Mouse (Mus musculus): ENCODE measurements at regions not wholly inside any gene's neighbourhood (a gene's known extent, or its start where the extent isn't known, plus 50 kb on each side); places are given as distances from the start of the nearest gene placed in this dataset.

- no peak for ATAC-seq
These were observed 78.0 kb upstream of the Runx1 start for GRCm38 (mm10) chr16:92903892-92904473.

DNA sequence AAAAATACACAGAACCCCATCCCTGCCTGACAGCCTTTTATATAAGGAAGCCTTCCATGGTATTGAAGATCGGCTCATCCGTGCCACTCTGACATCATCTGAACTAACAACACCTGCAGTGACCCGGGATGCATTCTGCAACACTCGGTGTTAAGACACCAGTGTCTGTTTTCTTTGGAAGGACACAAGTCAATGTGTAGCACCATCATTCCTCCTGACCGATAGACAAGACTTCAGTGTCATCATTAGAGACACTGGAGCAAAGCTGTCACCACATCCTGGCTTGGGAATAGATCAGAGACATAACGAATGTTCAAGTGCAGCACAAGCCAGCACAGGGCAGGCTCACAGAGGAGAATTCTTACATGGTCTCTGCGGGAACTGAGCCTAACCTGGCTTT lies 77.5 kb upstream of the Runx1 start:
- no peak for ATAC-seq

DNA sequence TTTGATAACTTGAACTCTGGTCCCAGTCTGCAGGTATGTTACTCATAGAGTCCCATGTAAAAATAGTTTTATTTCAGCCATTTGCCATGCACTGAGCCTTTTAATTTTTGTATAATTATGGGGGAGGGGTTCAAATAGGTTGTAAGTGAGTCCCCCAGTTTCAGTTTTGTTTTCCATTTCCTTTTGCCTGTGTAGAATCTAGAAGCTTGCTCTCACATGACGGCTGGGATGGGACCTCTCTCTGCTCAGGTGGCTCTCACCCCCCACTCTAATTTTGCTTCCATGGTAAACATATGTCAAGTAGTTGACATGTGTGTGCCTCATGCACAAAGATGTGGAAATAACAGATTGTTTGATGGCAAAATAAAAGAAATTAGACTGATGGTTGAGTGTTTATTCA lies 73.8 kb upstream of the Runx1 start:
- peak; percentile 87 for ATAC-seq

DNA sequence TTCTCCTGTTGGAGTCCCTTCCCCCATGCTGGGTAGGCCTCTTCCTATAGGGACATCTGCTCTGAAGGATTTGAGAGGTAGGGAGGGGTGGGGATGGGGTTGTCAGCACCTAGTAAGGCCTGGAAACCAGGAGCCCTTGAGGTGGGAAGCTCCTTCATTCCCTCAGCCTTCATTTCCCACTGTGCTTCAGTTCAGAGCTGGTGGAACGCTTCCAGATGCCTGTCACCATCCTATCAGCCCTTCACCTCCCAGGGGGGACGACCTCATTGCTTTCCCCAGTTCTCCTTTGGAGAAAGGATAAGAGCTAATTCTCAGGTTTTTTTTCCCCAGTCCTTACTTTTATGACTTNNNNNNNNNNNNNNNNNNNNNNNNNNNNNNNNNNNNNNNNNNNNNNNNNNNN lies 65.8 kb upstream of the Runx1 start:
- ATAC-seq = no peak

DNA sequence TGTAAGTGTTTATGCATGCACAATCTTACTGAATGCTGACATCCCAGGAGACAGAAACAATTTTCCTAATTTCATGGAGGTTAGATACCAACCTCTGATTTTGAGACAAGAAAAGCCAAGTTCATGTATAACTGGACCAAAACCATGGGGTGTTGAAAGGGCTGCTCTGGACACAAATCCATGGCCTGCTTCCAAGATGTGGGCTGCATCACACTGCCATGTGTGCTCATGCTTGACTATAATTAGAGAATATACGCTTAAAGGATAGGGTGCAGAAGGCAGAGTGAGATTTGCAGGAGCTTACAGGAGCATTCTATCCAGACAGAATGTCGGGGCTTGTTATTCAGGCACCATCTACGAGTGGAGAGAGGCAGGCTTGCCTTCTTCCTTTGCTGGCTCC lies 64.8 kb upstream of the Runx1 start:
- ATAC-seq = no peak

GRCm38 (mm10) chr16:92889537-92889936 lies 63.6 kb upstream of the Runx1 start:
- ATAC-seq = no peak

- ATAC-seq = no peak
These were observed 60.3 kb upstream of the Runx1 start for GRCm38 (mm10) chr16:92886226-92886625.

GRCm38 (mm10) chr16:92883821-92884272 lies 57.9 kb upstream of the Runx1 start:
- ATAC-seq = no peak

DNA sequence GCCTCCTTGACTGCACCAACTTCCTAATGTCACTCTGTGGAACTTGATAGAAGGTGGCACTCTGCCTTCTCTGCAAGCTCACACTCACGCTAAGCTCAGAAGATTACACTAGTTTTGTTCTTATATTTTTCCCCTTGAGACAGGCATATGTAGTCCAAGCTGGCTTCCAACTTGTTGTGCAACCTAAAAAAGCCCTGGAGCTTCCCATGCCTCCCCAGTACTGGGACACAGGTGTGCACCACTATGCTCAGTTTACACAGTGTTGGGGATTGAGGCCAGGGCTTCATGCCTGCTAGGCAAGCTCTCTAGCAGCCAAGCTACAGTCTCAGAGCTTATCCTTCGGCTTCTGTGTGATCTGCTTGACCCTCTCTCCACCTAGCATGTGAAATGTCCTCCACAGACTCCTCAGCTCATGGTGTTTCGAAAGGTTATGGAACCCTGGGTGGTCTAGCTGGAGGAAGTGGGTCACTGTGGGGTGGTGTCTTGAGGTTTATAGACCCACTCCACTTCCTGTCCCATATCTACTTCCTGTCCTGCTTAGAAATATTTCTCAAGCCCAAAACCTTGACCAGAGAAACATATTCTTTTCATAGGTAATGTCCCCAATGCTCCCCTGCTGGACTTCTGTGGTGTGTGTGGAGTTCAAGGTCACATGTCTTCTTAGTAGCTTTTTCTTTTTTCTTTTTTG lies 54.6 kb upstream of the Runx1 start:
- ATAC-seq = no peak

GRCm38 (mm10) chr16:92878081-92878480 lies 52.1 kb upstream of the Runx1 start:
- no peak for ATAC-seq
